Mouse (Mus musculus) urinary bladder, postnatal 14 days (tissue): ENCODE results near the gene AI464131.
A peak's percentile ranks its signal among the peaks of the same experiment; 100 is the strongest.

Source experiments
- DNase-seq: peaks from one replicate; pipeline ENCODE4 v3.0.0; 2021; ENCODE audit warnings: low spot score

Gene AI464131

DNA sequence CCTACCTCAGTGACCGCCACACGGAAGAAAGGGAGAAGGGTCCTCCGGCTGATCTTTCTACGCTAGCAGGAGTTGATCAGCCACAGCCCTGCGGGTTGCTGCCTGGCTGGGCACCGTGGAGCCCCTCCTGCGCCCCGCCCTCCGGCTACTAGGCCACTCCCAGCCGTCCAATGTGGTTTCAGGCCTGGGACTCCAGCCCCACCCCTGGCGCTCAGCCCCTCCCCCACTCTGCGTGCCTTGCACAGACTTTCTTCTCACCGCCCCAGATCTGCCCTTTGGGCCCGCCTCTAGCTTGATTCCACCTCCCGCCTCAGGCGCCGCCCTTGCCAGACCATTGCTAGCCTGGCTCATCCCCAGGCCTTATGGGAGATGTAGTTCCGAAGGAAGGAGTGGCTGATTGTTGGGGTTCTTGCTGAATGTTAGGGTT is at the start of gene AI464131:
TSS of gene AI464131 (minus strand) at position 91 of the 427 bp plus-strand sequence.
- peak; percentile 100 for DNase-seq

DNA sequence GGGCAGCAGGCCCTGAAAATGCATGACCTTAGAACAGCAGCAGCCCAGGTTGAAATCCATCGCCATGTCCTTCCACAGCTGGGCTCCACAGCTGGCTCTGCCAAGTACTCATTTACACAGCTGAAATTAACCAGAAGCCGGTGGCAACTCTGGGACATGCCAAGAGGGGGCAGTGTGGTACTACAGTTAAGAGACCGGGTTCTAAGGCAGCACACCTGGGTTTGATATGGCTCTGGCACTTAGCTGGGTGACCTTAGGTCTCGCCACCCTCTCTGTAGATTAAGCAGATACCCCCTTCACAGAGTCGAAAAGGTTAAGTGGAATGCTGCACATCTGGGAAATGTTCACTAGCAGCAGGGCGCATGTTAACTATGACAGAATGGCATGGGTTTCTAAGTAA is 49.7 kb upstream of the AI464131 start:
- peak; percentile 65 for DNase-seq

DNA sequence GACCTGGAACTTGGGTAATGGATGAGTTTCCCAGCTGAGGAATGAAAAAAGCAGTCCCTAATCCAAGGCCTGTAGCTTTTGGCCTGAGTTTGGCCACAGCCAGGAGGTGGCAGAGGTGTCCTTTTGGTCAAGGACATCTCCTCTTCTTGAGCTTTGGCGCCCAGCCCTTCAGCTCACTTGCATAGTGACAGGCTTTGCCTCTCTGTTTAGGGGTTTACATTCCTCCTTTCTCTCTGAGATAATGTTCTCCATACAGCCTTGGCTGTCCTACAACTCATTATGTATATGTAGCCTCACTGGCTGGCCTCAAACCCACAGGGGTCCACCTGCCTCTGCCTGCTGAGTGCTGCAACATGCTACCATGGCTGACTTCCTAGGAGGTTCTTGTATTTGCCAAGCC is 44.2 kb upstream of the AI464131 start:
- DNase-seq: no peak

DNA sequence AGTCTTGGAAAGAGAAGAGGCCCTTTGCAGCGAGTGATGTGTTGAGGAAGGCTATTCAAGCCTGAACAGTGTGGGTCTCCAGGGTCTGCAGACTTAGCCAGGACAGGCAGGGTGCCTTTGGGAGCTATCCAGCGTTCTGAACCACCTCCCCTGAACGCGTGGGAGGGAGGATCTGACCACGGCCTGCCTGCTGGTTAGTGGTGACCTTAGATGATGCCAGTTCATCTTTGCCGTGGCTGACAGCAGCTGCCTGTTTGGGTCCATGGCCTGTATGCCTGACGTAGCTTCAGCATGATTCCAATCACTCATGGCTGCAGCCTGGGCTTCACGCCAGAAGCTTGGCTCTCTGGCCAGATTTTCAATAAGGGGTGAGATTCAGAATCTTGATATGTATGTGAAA is 43.1 kb upstream of the AI464131 start:
- DNase-seq: peak; percentile 39

DNA sequence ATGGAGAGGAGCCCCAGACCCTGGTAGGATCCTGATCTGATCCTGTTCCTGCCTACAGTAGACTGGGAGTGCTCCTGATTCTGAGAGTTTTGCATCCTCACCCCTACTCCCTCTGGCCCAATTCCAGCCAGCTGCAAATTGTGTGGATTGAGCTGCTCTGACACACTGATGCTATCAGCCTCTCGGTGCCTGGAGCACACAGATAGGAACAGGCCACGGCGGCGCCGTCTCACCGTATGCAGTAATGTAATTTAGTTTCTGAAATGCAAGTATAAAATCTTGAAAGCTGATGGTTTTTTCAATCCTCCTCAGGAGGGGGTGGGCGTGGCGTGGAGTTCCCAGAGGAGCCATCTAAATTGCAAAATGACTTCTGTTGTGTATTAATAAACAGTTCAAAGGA is 39.3 kb upstream of the AI464131 start:
- no peak for DNase-seq

DNA sequence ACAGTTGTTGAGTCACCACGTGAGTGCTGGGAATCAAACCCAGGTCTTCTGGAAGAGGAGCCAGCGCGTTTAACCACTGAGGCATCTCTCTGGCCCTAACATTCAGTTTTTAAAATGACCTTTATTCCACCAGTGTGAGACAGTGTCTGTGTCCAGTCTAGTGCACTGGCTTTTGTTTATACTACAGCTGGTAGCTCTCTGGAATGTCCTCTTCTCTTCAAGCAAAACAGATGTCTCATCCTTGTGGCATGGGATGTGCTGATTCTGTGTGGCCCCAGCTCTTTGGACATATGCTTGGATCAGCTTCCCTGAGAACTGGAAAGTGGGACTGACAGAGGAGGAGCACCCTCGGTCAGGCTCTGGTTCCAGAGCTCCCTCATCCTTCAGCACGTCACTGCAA is 32.0 kb upstream of the AI464131 start:
- no peak for DNase-seq

DNA sequence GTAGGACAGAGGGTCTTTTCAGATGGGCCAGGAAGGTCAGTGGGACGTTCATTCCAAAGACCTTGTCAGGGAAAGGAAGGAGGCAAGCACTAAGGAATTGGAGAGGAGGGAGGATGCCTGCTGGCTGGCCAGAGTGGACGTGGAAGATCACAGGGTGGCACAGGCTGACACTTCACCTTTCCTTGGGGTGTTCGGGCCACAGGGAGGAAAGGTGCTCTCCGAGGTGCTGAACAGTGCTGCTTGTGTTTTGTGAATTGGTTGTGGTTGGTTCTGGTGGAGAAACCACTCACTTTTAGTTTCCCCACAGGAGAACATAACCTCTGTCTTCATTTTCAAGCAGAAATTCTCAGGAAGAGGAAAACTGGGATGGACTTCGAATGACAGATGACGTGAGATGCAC is 29.5 kb upstream of the AI464131 start:
- DNase-seq: peak; percentile 35

DNA sequence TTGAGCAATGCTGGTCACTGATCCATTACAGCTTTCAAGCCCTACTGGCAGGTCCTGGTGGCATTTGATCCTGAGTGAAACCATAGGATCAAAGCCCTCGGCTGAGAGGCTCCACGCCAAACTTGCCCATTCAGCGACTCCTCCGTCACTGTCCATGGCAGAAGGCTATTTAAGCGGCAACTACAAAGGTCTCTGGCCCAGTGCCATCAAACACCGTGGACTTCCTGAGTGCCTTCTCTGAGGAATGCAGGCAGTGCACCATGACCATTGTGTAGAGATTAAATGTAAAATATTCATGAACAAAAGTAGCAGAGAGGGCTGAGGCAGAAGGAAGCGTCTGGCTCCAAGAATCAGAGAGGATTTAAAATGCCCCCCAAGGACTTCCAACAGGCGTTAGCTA is 25.1 kb upstream of the AI464131 start:
- peak; percentile 21 for DNase-seq

DNA sequence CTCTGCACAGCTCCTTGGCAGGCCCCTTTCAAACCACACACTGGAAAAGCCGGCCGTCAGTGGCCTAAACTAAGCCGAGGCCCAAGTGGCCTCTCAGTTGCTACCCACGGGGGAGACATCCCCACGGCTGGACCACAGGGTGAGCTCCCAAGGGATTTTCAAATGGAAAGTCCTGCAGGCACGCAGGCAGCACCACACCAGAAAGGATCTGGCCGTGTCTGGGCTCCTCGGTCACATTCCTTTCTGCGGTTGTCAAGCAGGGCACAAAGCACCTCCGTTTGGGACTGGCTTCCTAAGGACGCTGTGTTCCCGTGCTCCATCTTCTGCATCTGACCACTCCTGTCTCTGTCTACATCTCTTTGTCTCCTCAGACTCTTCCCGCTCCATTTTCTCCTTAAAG is 24.2 kb upstream of the AI464131 start:
- DNase-seq: no peak

DNA sequence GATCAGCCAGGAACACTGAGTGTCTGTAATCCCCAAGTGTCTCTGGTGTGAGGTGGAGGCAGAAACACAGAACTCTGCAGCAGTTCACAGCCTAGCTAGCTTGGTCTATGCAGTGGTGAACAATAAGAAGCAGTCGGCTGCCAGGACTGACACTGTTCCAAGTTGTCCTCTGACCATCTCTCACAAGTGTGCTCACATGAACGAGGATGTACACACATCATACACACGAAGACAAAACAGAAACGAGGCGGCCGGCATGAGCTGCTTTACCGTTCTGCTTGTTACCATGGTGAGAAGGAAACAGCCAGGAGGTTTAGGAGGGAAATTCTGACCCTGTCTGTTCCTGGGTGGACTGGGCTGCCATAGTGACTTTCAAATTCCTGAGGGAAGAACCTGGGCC is 23.7 kb upstream of the AI464131 start:
- DNase-seq: no peak

DNA sequence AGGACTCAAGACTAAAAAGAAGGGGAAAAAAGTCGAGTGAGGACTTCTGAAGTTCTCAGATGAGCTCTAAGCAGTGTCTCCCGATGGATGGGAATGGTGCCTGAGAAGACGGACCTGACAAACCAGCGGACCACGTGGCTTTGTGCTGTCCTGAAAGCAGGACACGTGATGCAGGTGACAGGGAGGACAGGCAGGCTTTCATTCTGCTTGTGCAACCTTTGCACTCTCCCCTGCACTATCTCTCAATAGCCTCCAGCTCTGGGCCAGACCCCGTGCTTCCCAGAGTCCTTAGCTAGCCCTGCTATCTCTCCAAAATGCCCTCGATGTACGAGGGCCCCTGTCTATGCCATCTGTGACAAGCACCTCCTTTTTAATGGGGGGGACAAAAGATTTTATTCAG is 22.0 kb upstream of the AI464131 start:
- DNase-seq: no peak

DNA sequence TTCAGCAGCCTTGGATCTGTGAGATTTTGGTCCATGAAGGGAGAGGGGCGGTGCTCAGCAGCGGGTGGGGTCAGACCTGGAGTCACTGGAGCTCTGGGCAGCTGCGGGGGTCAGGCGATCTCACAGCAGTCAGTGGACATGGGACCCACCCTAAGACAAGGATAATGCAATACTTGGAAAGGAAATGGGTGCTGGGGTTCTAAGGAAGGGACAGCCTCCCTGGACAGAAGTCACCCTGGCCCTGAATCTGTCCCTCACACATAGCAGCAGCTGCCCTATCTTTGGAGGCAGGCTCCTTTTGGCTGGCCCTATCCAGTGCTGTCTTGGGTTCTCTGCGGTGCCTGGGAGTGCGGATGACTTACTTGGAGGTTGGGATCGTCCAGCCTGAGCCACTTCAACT is 21.0 kb upstream of the AI464131 start:
- DNase-seq: no peak

DNA sequence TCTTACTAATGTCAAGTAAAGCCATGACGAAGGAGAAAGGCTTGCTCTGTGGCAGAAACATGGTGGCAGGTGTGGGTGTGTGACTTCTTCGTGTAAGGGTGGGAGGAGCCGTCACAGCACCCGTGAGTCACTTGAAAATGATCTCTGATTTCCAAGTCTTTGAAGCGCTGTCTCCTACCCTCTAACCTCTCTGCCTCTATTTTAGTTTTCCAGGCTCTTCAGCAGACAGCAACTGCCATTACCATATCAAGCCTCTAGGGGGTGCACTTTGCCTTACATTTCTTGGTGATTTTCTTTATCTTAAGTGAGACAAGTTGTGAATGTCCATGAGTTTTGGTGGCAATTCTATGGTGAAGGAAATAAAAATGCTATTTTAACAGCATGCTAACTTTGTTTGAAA is 19.9 kb upstream of the AI464131 start:
- no peak for DNase-seq

DNA sequence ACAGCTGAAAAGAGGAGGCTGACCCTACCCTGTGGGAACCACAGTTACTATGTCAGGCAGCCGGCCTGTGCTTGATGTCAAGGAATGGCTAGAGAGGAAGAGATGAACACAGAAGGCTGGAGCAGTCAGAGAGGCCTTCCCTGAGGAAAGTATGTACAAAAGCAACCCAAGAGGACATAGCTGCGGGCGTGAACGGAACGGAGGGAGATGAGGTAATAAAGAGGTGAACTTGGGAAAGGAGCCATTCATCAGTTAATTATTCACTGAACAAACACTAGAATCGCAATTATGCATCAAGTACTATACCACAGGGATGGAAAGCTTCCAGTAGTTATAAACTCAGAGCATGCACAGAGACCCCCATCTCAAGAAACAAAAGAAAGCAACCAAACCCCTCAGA is 19.3 kb upstream of the AI464131 start:
- DNase-seq: no peak

DNA sequence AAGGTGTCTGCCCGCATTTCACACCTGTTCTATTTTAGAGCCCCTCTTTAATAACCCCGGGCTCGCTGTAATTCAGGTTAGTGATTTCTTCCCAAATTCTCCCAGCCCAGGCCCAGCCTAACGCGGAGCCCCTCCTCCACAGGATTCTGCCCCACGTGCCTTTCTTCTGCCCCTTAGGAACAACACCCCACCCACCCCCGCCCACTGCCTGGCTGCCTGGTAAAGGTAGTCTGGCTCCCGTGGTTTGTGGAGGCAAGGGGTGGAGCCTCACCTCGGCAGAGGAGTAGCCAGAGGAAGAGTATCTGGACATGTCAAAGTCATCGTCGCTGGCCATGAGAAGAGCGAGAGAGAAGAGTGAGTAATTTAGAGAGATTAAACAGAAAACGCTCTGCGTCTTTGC is 17.8 kb upstream of the AI464131 start:
- DNase-seq: no peak

DNA sequence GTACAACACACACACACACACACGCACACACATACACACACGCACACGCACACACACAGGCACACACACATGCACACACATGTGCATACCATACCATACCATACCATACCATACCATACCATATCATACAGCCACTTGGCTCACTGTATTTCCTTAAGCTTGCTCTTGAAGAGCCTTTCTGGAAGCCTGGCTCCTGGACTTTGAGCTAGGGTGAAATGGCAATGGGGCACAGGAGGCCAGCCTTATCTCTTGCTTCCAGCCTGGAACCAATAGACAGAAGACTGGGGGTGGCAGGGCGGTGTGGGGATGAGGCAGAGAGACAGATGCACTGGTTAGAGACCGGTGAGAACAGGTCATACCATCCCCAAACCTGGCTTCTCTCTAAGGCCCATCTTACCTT is 16.3 kb upstream of the AI464131 start:
- DNase-seq: no peak

DNA sequence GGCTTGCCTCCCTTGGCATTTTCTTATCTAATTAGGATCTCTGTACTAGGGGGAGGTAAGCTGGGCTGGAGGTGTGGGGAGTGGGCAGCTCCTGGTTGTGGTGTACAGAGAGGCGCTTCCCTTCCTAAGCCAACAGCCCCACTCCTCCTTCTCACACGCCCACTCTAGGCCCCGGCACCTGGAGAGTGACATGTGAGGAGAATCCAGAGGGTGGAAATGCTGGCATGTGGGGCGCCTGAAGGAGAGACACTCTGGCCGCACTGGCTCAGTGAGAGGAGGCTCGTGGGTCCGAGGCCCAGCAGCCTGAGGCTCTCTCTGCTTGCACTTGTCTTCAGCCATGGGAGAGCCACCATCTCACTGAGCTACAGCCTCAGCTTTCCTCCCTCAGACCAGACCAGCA is 15.5 kb upstream of the AI464131 start:
- no peak for DNase-seq

DNA sequence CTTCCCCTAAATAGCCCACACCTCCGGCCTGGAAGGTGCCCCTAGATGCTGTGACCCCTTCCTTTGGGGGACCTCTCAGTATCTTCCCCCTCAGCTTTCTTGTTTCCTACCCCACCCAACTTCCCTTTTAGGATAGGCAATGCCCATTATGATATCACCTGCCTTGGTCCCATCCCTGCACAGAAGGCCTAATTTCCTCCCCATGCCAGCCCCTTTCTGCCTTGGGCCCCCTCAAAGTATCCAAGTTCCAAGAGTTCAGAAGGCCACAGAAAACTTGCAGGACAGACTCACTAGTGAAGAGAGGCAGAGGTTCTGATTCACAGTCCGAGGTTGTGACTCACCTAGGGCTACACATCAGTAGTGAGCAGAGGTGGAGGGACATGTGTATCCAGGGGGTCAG is 14.4 kb upstream of the AI464131 start, which contains the start of gene 1110017D15Rik:
TSS of gene 1110017D15Rik (minus strand) at position 101 of the 400 bp plus-strand sequence.
- DNase-seq: no peak

DNA sequence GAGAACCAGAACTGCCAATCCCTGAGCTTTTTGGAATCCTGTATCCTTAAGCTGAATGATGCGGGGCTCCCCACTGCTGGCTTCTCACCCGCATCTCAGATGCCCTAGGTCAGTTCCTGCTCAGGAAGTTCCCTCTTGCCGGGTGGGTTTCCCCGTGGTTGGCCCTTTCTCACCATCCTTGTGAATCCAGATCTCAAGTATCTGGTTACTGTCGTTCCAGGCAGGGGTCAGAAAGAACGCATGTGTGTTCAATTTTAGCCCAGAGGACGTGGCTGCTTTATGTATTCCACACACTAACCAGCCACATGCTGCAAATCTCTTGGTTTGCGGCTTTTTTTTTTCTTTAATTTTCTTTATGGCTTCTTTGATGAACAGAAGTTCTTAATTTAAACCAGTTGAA is 10.8 kb upstream of the AI464131 start:
- DNase-seq: no peak

DNA sequence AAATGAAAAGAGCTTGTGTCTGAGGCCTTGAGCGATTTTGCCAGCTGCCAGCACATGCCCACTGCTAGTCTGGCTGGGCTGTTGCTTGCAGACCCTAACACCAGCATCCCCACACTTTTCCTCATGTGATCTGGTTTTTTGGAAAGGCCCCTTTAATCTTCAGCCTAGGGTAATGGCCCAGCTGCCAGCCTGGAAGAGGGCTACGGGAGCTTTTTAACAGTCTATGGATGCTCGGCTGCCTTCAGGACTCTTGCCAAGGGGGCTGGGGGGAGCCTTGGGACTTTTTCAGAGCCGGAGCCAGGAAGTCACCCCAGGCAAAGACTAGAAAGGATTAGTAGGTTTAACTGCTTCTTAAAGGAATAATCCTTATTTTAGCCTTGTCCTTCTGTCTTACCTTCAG is 10.4 kb upstream of the AI464131 start:
- no peak for DNase-seq

DNA sequence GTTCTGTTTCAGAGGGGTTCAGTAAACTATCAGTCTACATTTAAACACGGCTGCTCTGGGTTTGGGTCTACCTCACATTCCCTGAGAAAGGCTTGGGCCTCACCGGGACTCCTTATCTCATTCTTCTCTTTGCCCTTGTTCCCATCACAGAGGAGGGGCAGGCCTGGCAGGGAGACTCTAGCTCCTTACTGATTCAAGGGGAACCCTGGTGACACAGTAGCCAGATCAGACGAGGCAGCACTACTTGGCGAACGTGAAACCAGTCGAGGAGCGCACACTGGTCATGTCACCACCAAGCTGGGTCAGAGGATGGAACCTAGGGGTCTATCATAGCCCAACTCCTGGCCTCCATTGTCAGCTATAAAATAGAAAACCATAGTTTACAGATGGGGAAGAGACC is 5.1 kb upstream of the AI464131 start:
- DNase-seq: no peak

DNA sequence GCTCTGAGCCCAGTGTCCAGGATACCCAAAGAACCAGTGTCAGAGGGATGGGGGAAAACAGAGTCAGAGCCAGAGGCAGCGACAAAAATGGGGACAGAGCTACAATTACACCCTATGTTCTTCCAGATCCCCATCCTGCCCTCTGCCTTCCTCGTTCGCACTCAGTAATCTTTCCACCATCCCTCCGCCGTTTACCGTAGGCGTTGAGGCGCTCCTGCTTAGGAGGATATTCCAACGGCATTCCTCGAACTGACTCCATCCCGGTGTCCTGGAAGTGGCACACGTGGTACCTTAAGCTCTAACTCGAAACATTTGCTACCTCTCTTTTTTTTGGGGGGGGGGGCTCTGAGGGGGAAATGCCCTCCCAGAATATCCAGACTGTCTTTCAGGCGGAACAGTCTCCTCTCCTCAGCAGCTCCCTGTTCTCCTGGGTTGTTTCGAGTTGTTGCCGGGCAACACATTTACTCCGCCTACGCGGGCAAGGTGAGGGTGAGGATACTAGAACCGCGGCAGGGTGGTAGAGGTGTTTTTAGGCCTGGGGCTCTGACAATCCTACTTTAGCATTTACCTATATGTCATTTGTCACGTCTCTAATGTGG is 4.5 kb upstream of the AI464131 start:
- DNase-seq: no peak

DNA sequence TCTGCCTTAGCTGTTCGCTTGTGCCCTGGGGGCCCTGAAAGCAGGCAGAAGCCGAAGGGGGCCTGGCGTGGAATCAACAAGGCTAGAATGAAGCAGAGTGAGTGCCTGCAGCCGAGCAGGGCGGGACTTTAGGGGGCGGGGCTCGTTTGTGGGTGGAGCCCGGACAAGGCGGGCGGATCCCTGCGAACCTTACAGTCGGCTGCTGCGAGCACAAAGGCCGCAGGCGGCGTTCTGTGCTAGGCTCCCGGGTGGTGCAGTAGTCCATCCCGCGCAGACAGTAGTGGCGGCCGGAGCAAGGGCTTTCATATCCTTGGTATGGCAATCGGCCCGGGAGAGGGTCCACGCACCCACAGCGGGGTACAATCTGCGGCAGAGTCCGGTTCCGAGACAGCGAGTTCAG is 4.0 kb upstream of the AI464131 start:
- DNase-seq: peak; percentile 90

DNA sequence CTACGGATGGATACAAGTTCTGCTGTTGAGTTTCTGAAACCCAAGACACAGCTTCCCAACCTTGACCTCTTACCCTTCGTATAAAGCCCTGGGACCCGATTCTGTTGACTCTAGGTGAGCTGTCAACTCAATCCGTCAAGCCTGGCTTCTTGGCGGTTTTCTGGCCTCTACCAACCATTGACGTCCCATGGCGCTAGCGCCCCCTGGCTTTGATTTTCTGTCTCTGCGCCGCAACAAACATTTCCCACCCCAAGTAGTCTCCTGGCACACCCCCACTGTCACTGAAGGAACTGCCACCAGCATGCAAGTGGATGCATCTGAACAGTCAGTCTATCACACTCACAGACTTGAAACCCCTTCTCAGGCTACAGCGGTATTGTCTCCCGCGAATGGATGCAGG is 3.3 kb upstream of the AI464131 start:
- peak; percentile 54 for DNase-seq

DNA sequence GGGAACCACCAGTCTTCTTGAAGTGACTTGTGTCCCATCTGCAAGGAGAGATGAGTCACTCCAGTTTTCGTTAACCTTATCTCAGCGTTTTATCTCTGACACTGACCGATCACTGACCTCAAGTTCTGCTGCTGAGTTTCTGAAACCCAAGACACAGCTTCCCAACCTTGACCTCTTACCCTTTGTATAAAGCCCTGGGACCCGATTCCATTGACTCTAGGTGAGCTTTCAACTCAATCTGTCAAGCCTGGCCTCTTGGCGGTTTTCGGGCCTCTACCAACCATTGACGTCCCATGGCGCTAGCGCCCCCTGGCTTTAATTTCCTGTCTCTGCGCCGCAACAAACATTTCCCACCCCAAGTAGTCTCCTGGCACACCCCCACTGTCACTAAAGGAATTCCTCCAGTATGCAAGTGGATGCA is 2.3 kb upstream of the AI464131 start:
- no peak for DNase-seq
